Mouse (Mus musculus): ENCODE results near the gene Btf3. TPM values are rescaled to one million over a fixed set of nuclear protein-coding genes. Genes with fewer than 3 reads are reported as not detected.
A peak's percentile ranks its signal among the peaks of the same experiment; 100 is the strongest.

The Btf3 gene
- polyA plus RNA-seq, 1 experiment from 2014 or later, result 811 TPM

GRCm38 (mm10) chr13:98298833-98299758, 17.7 kb downstream of the Btf3 start:
- WGBS, result 54% methylated on average over 21 of the region's 21 CpGs
- Histone ChIP-seq H3K9me3 (ENCODE audit: control insufficient read depth, low read length) (no peaks in the 10 kb centered on the region), H3K36me3 (ENCODE audit: control insufficient read depth, insufficient read depth, low read length) (no peaks in the 10 kb centered on the region), H3K9ac (ENCODE audit: low read depth, low read length) (no peak overlapping the region), H3K4me1 (ENCODE audit: control insufficient read depth, insufficient read depth, low read length) (no peaks in the 10 kb centered on the region), H3K27me3 (ENCODE audit: control insufficient read depth, insufficient read depth, low read length) (no peaks in the 10 kb centered on the region), H3K4me2 (replicated peaks; ENCODE audit: low read depth, low read length) (peak overlapping the region; percentile 24; the same call in 1 of the 2 replicates), H3K4me3 (ENCODE audit: low read length) (no peak overlapping the region), H3K27ac (ENCODE audit: low read depth, low read length) (no peak overlapping the region)
- ATAC-seq (ENCODE audit: low FRiP score, low TSS enrichment), result peak; percentile 83

- WGBS, result 94% methylated on average over 6 of the region's 6 CpGs
- H3K9me3 ChIP-seq (ENCODE audit: control insufficient read depth, low read length), result no peaks in the 10 kb centered on the region
- H3K9ac ChIP-seq (ENCODE audit: low read depth, low read length), result no peak overlapping the region
- no peaks in the 10 kb centered on the region for H3K4me1 ChIP-seq (ENCODE audit: control insufficient read depth, insufficient read depth, low read length)
- H3K27ac ChIP-seq (ENCODE audit: low read depth, low read length), result no peak overlapping the region
- no peak for ATAC-seq (ENCODE audit: low FRiP score, low TSS enrichment)
- H3K4me2 ChIP-seq (replicated peaks; ENCODE audit: low read depth, low read length), result no peak overlapping the region
- H3K36me3 ChIP-seq (ENCODE audit: control insufficient read depth, insufficient read depth, low read length), result no peaks in the 10 kb centered on the region
- H3K4me3 ChIP-seq (ENCODE audit: low read length), result no peak overlapping the region
- H3K27me3 ChIP-seq (ENCODE audit: control insufficient read depth, insufficient read depth, low read length), result no peaks in the 10 kb centered on the region
Observed at GRCm38 (mm10) chr13:98297883-98298482, 18.8 kb downstream of the Btf3 start.

- 50% methylated on average over 5 of the region's 5 CpGs for WGBS
Observed at GRCm38 (mm10) chr13:98296072-98296471, 20.7 kb downstream of the Btf3 start.

GRCm38 (mm10) chr13:98291712-98292111, 25.1 kb downstream of the Btf3 start:
- no peaks in the 10 kb centered on the region for H3K4me1 ChIP-seq (ENCODE audit: control insufficient read depth, insufficient read depth, low read length)
- no peaks in the 10 kb centered on the region for H3K9me3 ChIP-seq (ENCODE audit: control insufficient read depth, low read length)
- H3K9ac ChIP-seq (ENCODE audit: low read depth, low read length), result no peak overlapping the region
- WGBS, result 77% methylated on average over 8 of the region's 8 CpGs
- ATAC-seq (ENCODE audit: low FRiP score, low TSS enrichment), result no peak
- H3K4me3 ChIP-seq (ENCODE audit: low read length), result no peak overlapping the region
- H3K4me2 ChIP-seq (replicated peaks; ENCODE audit: low read depth, low read length), result no peak overlapping the region
- no peaks in the 10 kb centered on the region for H3K27me3 ChIP-seq (ENCODE audit: control insufficient read depth, insufficient read depth, low read length)
- H3K27ac ChIP-seq (ENCODE audit: low read depth, low read length), result no peak overlapping the region
- H3K36me3 ChIP-seq (ENCODE audit: control insufficient read depth, insufficient read depth, low read length), result no peaks in the 10 kb centered on the region

More at GRCm38 (mm10) chr13:98296072-98296471, 20.7 kb downstream of the Btf3 start:
- no peaks in the 10 kb centered on the region for H3K27me3 ChIP-seq (ENCODE audit: control insufficient read depth, insufficient read depth, low read length)
- no peaks in the 10 kb centered on the region for H3K4me1 ChIP-seq (ENCODE audit: control insufficient read depth, insufficient read depth, low read length)
- no peak for ATAC-seq (ENCODE audit: low FRiP score, low TSS enrichment)
- no peak overlapping the region for H3K27ac ChIP-seq (ENCODE audit: low read depth, low read length)
- H3K9ac ChIP-seq (ENCODE audit: low read depth, low read length), result no peak overlapping the region
- no peak overlapping the region for H3K4me2 ChIP-seq (replicated peaks; ENCODE audit: low read depth, low read length)
- no peaks in the 10 kb centered on the region for H3K36me3 ChIP-seq (ENCODE audit: control insufficient read depth, insufficient read depth, low read length)
- no peaks in the 10 kb centered on the region for H3K9me3 ChIP-seq (ENCODE audit: control insufficient read depth, low read length)
- H3K4me3 ChIP-seq (ENCODE audit: low read length), result no peak overlapping the region

- WGBS, result 32% methylated on average over 2 of the region's 2 CpGs
- H3K27ac ChIP-seq (ENCODE audit: low read depth, low read length), result no peak overlapping the region
- no peak for ATAC-seq (ENCODE audit: low FRiP score, low TSS enrichment)
Observed at GRCm38 (mm10) chr13:98290719-98291118, 26.1 kb downstream of the Btf3 start.

GRCm38 (mm10) chr13:98280990-98281650, 35.7 kb downstream of the Btf3 start:
- no peaks in the 10 kb centered on the region for H3K4me1 ChIP-seq (ENCODE audit: control insufficient read depth, insufficient read depth, low read length)
- no peaks in the 10 kb centered on the region for H3K9me3 ChIP-seq (ENCODE audit: control insufficient read depth, low read length)
- H3K9ac ChIP-seq (ENCODE audit: low read depth, low read length), result no peak overlapping the region
- ATAC-seq (ENCODE audit: low FRiP score, low TSS enrichment), result no peak
- H3K36me3 ChIP-seq (ENCODE audit: control insufficient read depth, insufficient read depth, low read length), result no peaks in the 10 kb centered on the region
- 81% methylated on average over 12 of the region's 12 CpGs for WGBS
- no peak overlapping the region for H3K27ac ChIP-seq (ENCODE audit: low read depth, low read length)
- H3K27me3 ChIP-seq (ENCODE audit: control insufficient read depth, insufficient read depth, low read length), result no peaks in the 10 kb centered on the region
- no peak overlapping the region for H3K4me3 ChIP-seq (ENCODE audit: low read length)
- no peak overlapping the region for H3K4me2 ChIP-seq (replicated peaks; ENCODE audit: low read depth, low read length)

More at GRCm38 (mm10) chr13:98290719-98291118, 26.1 kb downstream of the Btf3 start:
- Histone ChIP-seq H3K27me3 (ENCODE audit: control insufficient read depth, insufficient read depth, low read length) (no peaks in the 10 kb centered on the region), H3K36me3 (ENCODE audit: control insufficient read depth, insufficient read depth, low read length) (no peaks in the 10 kb centered on the region), H3K4me2 (replicated peaks; ENCODE audit: low read depth, low read length) (no peak overlapping the region), H3K4me3 (ENCODE audit: low read length) (no peak overlapping the region), H3K9ac (ENCODE audit: low read depth, low read length) (no peak overlapping the region), H3K4me1 (ENCODE audit: control insufficient read depth, insufficient read depth, low read length) (no peaks in the 10 kb centered on the region), H3K9me3 (ENCODE audit: control insufficient read depth, low read length) (no peaks in the 10 kb centered on the region)

- H3K27ac ChIP-seq (ENCODE audit: low read depth, low read length), result no peak within 1 kb of the TSS
- ATAC-seq (ENCODE audit: low FRiP score, low TSS enrichment), result no peak
- no peaks in the 10 kb centered on the region for H3K9me3 ChIP-seq (ENCODE audit: control insufficient read depth, low read length)
- H3K4me1 ChIP-seq (ENCODE audit: control insufficient read depth, insufficient read depth, low read length), result no peaks in the 10 kb centered on the region
- no peak within 1 kb of the TSS for H3K4me3 ChIP-seq (ENCODE audit: low read length)
- no peaks in the 10 kb centered on the region for H3K27me3 ChIP-seq (ENCODE audit: control insufficient read depth, insufficient read depth, low read length)
- no peak within 1 kb of the TSS for H3K9ac ChIP-seq (ENCODE audit: low read depth, low read length)
- WGBS, result 90% methylated on average over 5 of the region's 5 CpGs
- H3K4me2 ChIP-seq (replicated peaks; ENCODE audit: low read depth, low read length), result no peak within 1 kb of the TSS
- H3K36me3 ChIP-seq (ENCODE audit: control insufficient read depth, insufficient read depth, low read length), result peaks cover 5% of the 10 kb centered on the region
Observed at GRCm38 (mm10) chr13:98279686-98280085, 37.1 kb downstream of the Btf3 start, which contains the start of gene Gm21976. TSS of gene Gm21976 (plus strand) at chr13:98279887.

- Histone ChIP-seq H3K9ac (ENCODE audit: low read depth, low read length) (no peak overlapping the region), H3K4me1 (ENCODE audit: control insufficient read depth, insufficient read depth, low read length) (no peaks in the 10 kb centered on the region), H3K27ac (ENCODE audit: low read depth, low read length) (no peak overlapping the region), H3K4me2 (replicated peaks; ENCODE audit: low read depth, low read length) (no peak overlapping the region), H3K27me3 (ENCODE audit: control insufficient read depth, insufficient read depth, low read length) (no peaks in the 10 kb centered on the region), H3K9me3 (ENCODE audit: control insufficient read depth, low read length) (no peaks in the 10 kb centered on the region), H3K4me3 (ENCODE audit: low read length) (no peak overlapping the region), H3K36me3 (ENCODE audit: control insufficient read depth, insufficient read depth, low read length) (peaks cover 16% of the 10 kb centered on the region)
- 92% methylated on average over 2 of the region's 2 CpGs for WGBS
- ATAC-seq (ENCODE audit: low FRiP score, low TSS enrichment), result no peak
Observed at GRCm38 (mm10) chr13:98277501-98277900, 39.3 kb downstream of the Btf3 start.

All from kidney, embryonic 14.5 days (tissue).